Mouse (Mus musculus) hindbrain, postnatal 0 days (tissue): Measurements from ENCODE around the gene Kcnk12. TPM values are rescaled to one million over a fixed set of nuclear protein-coding genes. Genes with fewer than 3 reads are reported as not detected.

Experiments
- ATAC-seq: fragments of 200-750 bp; cut with Nextera tagmentation; 2 replicates; pipeline ENCODE4 v1.8.0; 2017; ENCODE audit warnings: mild to moderate bottlenecking, moderate TSS enrichment, moderate library complexity
- DNase-seq: peaks from one replicate; pipeline ENCODE4 v3.0.0-alpha.2; 2015; ENCODE audit warnings: low spot score
- H3K27ac ChIP-seq: fragments of 300-500 bp; sonication (generic); 2 replicates; pipeline ENCODE4 v1.5.1; 2014; ENCODE audit warnings: mild to moderate bottlenecking
- H3K27me3 ChIP-seq: fragments of 300-500 bp; sonication (generic); 2 replicates; pipeline ENCODE4 v1.6.1; 2014; ENCODE audit warnings: low read length, mixed read lengths; ENCODE audit not compliant: insufficient read depth
- H3K36me3 ChIP-seq: fragments of 300-500 bp; sonication (generic); 2 replicates; pipeline ENCODE4 v1.6.1; 2014; ENCODE audit warnings: low read length, mixed read lengths; ENCODE audit not compliant: insufficient read depth
- H3K4me1 ChIP-seq: fragments of 300-500 bp; sonication (generic); 2 replicates; pipeline ENCODE4 v1.6.1; 2014; ENCODE audit warnings: antibody characterized with exemption, low read length, mixed read lengths; ENCODE audit not compliant: insufficient read depth
- H3K4me2 ChIP-seq: fragments of 300-500 bp; sonication (generic); 2 replicates; pipeline ENCODE4 v1.6.1; 2014; ENCODE audit warnings: low read depth, mild to moderate bottlenecking, low read length, moderate library complexity, mixed read lengths
- H3K4me3 ChIP-seq: fragments of 300-500 bp; sonication (generic); 2 replicates; pipeline ENCODE4 v1.5.1; 2014; ENCODE audit warnings: low read length
- H3K9ac ChIP-seq: fragments of 300-500 bp; sonication (generic); replicated peaks from 2 replicates; pipeline ENCODE4 v1.6.1; 2014; ENCODE audit warnings: mild to moderate bottlenecking, low read length, moderate library complexity, mixed read lengths
- H3K9me3 ChIP-seq: fragments of 300-500 bp; sonication (generic); 2 replicates; pipeline ENCODE4 v1.6.1; 2016; ENCODE audit warnings: low read length, mixed read lengths
- CTCF ChIP-seq: IDR thresholded peaks from 2 replicates; pipeline ENCODE4 v1.5.1; 2016; ENCODE audit warnings: antibody characterized with exemption, control low read depth, low read depth
- WGBS: fragments of 180-500 bp; shearing (Covaris S2); extraction: QIAGEN DNeasy Blood & Tissue Kit; methylation state at CpG from one replicate; pipeline ENCODE4 v1.1.7; 2014; 5-methylcytosine and 5-hydroxymethylcytosine counted together
- polyA plus RNA-seq: library from polyadenylated mRNA; unstranded; fragments of >200 nt; fragmentation: Nextera tagmentation; extraction: Ambion mirVana; gene quantifications from 2 replicates; pipeline ENCODE4 v1.2.1, GENCODE M21; 2015
- total RNA-seq: library from RNA; depleted of rRNA; stranded (reverse); fragments of >200 nt; gene quantifications from 2 replicates; pipeline ENCODE4 v1.2.3, GENCODE M21; 2014

Kcnk12 gene
- total and polyA plus RNA-seq, 2 experiments from 2014 or later, result 2.5 to 19.5 TPM

DNA sequence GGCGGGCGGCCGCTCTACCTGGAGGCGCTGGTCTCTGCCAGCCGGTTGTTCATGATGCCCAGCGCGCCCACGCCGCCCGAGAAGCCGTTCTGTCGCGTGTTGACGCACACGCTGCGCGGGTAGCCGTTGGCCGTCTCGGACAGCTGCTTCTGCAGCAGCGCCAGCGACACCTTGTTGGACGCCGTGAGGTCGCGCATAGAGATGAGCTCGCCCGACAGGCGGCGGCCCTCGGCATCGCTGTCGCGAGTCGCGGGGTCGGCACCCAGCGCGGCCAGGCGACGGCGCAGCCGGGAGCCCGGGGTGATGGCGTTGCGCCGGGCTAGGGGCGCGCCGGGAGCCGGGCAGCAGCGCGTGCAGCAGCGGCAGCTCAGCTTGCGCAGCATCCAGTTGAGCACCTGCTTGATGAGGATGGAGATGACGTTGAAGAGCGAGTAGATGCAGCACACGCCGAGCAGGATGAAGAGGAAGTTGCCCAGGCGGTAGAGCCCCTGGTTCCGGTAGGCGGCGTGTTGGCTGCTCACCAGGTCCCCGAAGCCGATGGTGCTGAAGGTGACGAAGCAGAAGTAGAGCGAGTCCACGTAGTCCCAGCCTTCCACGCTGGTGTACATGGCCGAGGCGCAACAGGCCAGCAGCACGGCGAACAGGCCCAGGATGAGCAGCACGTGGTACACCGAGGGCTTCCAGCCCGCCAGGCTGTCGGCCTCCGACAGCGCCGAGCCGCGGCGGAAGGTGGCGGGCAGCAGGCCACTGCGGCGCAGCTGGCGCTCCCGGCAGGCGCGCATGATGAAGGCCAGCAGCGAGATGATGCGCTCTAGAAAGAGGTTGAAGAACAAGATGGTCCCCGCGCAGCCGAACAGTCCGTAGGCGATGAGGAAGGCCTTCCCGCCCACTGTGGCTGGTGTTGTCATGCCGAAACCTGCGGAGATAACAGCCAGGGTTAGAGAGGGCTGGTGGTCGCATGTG, 51.6 kb downstream of the Kcnk12 start:
- Histone ChIP-seq H3K27me3 (no peaks in the 10 kb centered on the region), H3K4me3 (peak overlapping the region; percentile 49), H3K9me3 (no peaks in the 10 kb centered on the region), H3K27ac (peak overlapping the region; percentile 82), H3K4me2 (peak overlapping the region; percentile 84), H3K36me3 (no peaks in the 10 kb centered on the region), H3K9ac (peak overlapping the region; percentile 54), H3K4me1 (0 out of 2 replicates have a peak, but pooled peaks cover 4% of the 10 kb centered on the region)
- peak; percentile 78 for DNase-seq
- ATAC-seq, result peak; percentile 84
- WGBS, result 3% methylated on average over 101 of the region's 101 CpGs
- TF ChIP-seq CTCF, result peak; percentile 48

DNA sequence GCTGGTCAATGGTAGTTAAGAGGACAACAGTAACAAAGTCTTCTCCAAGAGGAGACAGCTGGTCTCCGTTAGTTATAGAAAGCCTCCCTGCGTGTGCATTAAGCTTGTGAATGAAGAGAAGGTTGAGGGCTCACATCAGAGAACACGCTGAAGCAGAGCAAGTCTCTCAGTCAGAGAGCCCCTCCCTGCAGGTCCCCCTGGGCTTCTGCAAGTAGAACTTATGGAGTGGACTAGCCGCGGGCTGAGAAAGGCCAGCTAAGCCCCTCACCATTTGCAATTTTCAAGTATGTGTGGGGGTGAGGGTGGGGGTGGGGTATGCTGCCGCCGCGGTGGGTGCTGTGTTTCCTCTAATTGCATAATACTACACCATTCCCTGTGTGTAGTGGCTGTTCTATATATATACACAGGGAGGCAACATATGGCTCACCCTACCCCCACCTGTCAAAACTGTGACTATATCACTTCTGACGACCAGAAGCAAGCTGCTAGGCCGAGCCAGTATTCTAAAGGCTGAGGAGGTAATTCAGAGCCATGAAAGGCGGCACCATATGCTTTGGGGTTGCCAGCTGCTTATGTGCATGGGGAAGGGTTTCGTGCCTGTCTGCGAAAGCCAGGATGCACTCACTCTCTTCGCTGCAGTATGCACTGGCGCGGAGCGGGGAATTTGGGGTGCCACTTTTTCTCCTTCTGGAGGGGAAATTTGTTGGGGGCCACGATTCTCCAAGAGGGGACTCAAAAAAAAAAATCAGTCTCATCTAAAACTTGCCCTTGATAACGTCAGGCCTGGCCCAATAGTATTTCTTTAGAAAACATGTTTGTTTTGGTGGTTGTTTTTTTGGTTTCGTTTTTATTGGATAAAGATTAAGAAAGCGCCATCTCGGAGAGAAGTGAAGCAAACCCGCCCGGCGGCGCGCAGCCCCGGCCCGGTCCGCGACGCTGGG, 52.5 kb downstream of the Kcnk12 start:
- Histone ChIP-seq H3K27me3 (no peaks in the 10 kb centered on the region), H3K4me2 (peak overlapping the region; percentile 84), H3K36me3 (no peaks in the 10 kb centered on the region), H3K27ac (peak overlapping the region; percentile 82), H3K9ac (peak overlapping the region; percentile 54), H3K4me3 (peak overlapping the region; percentile 49), H3K9me3 (no peaks in the 10 kb centered on the region), H3K4me1 (0 out of 2 replicates have a peak, but pooled peaks cover 4% of the 10 kb centered on the region)
- no peak for TF ChIP-seq CTCF
- ATAC-seq, result peak; percentile 78
- DNase-seq, result peak; percentile 72
- WGBS, result 11% methylated on average over 32 of the region's 32 CpGs

DNA sequence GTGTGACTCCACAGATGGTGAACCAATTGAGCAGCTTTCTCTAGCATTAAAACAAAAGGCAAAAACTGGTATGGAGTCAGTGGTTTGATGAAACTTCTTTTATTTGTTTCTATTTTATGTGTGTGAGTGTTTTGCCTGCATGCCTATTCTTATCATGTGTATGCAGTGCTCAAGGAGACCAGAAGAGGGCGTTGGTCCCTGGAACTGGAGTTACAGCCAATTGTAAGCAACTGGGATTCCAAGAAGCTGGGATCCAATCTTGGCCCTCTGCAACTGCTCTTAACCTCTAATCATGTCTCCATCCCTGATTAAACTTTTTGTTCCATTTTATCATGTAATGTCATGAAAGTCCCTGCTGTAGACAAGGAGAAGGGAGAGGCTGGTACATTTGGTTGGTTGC, 58.0 kb downstream of the Kcnk12 start:
- no peak overlapping the region for H3K4me3 ChIP-seq
- H3K27ac ChIP-seq, result no peak overlapping the region
- WGBS, result 46% methylated on average over 1 of the region's 1 CpGs
- no peaks in the 10 kb centered on the region for H3K36me3 ChIP-seq
- H3K4me1 ChIP-seq, result no peaks in the 10 kb centered on the region
- no peak overlapping the region for H3K4me2 ChIP-seq
- H3K27me3 ChIP-seq, result no peaks in the 10 kb centered on the region
- ATAC-seq, result no peak
- no peaks in the 10 kb centered on the region for H3K9me3 ChIP-seq
- TF ChIP-seq CTCF, result no peak
- no peak overlapping the region for H3K9ac ChIP-seq
- no peak for DNase-seq

DNA sequence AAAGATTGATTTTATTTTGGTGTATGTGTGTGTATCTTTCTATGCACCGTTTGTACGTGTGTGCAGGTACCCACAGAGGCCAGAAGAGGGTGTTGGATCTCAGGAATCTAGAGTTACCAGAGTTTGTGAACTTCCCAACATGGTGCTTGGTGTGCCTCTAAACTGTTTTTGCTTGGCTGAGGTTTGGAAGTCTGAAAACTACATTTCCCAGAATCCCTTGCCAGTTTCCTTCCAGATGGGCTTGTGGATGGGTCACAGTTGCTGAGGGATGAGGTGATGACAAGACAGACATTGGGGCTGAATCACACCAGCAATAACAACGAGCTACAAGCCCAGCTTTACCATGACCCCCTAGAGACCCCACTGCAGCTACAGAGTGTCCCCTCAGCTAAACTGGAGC, 60.6 kb downstream of the Kcnk12 start:
- TF ChIP-seq CTCF, result no peak

DNA sequence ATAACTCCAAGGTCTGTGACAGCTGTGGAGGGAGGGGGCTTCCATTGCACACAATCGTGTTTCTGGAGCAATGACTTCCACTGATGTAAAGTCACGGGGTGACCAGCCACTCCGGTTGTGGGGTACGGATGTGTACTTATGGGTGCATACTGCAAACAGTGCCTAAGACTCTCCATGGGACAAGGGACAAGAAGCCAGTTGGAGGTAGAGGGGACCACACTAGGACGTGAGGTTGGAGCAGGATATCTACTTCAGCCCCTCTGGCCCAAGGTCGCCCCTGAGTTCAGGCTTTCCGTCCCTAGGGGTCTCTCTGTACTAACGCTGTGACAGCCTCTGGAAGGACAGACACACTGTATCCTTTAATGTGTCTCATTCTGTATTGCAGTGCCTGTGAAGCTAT, 63.3 kb downstream of the Kcnk12 start:
- no peak for TF ChIP-seq CTCF
- no peak overlapping the region for H3K4me3 ChIP-seq
- H3K4me1 ChIP-seq, result no peaks in the 10 kb centered on the region
- no peak overlapping the region for H3K4me2 ChIP-seq
- H3K36me3 ChIP-seq, result no peaks in the 10 kb centered on the region
- ATAC-seq (no peak), DNase-seq (no peak)
- no peaks in the 10 kb centered on the region for H3K27me3 ChIP-seq
- no peak overlapping the region for H3K9ac ChIP-seq
- H3K9me3 ChIP-seq, result no peaks in the 10 kb centered on the region
- no peak overlapping the region for H3K27ac ChIP-seq
- WGBS, result 91% methylated on average over 8 of the region's 8 CpGs

More for the DNA sequence above, 60.6 kb downstream of the Kcnk12 start:
- Histone ChIP-seq H3K9me3 (no peaks in the 10 kb centered on the region), H3K4me2 (no peak overlapping the region), H3K4me1 (no peaks in the 10 kb centered on the region), H3K9ac (no peak overlapping the region), H3K36me3 (no peaks in the 10 kb centered on the region), H3K27me3 (no peaks in the 10 kb centered on the region), H3K27ac (no peak overlapping the region), H3K4me3 (no peak overlapping the region)
- 82% methylated on average over 3 of the region's 3 CpGs for WGBS
- DNase-seq (no peak), ATAC-seq (no peak)

DNA sequence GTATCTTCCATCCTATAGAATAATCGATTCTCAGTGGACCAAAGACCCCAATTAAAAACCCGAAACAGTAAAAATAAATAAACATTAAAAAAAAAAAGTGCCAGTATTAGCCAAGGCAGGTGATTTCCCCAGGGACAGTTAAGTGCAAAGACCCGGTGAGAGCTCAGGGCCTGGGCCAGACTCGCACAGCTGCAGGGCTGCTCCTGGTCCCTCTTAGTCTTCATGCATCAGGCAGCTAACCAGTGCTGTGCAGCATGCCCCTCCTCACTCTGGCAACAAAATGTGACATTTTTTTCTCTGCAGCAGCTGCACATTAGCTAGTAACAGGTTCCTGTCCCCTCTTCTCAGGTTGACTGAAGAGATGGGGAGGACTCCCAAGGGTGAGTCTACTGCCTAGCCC, 65.8 kb downstream of the Kcnk12 start:
- Histone ChIP-seq H3K4me2 (no peak overlapping the region), H3K4me1 (no peaks in the 10 kb centered on the region), H3K9me3 (no peaks in the 10 kb centered on the region), H3K36me3 (no peaks in the 10 kb centered on the region), H3K27me3 (no peaks in the 10 kb centered on the region), H3K4me3 (no peak overlapping the region), H3K9ac (no peak overlapping the region), H3K27ac (no peak overlapping the region)
- DNase-seq (no peak), ATAC-seq (no peak)
- 87% methylated on average over 4 of the region's 4 CpGs for WGBS
- TF ChIP-seq CTCF, result no peak
